Mouse (Mus musculus): Measurements from ENCODE around the gene Coq3. TPM values are rescaled to one million over a fixed set of nuclear protein-coding genes. Genes with fewer than 3 reads are reported as not detected.

Gene Coq3
- 13.0 and 17.9 TPM in 2 replicates for total RNA-seq (2014; rRNA removed)
- 3.6 and 4.1 TPM in 2 replicates for polyA plus RNA-seq (2012; rRNA removed)

DNA sequence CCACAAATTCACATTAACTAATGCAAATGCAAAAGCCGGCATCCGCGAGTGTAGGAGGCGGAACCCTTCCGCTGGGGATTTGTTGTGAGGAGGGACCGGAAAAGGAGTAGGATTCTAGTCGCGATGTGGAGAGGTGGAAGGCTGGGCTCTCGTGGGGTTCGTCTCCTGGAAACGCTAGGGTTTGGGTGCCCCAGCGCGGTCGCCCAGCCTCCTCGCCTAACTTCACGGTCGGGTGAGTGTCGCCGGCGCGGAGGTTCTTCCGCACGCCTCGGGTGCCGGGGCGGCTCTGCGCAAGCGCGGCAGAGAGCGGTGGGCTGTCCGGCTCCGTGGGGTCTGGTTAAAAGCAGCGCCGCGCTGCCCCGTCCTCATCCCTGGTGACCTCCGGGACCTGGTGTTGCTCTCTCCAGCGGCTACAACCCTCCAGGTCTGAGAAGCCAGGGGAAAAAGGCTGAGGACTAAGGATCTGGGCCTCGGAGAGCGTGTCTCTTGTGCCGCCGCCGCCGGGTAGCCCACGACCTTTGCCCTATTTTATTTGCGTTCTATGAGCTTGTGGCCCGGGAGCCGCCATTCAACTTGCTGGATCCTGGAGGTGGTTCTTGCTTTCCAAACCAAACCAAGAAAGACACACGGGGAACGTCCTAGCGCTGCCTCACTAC is at the start of gene Coq3:
TSS of gene Coq3 (plus strand) at position 109 of the 656 bp plus-strand sequence.
- peak within 1 kb of the TSS; percentile 94 for H3K4me3 ChIP-seq (ENCODE audit: insufficient read depth, low read depth, low read length)
- H3K27ac ChIP-seq (replicated peaks; ENCODE audit: insufficient read depth, low read depth, low read length): peak within 1 kb of the TSS; percentile 98
- under 1% methylated on average over 51 of the region's 51 CpGs for WGBS
- peak within 1 kb of the TSS; percentile 91 for H3K9ac ChIP-seq (ENCODE audit: low read depth, low read length)
- DNase-seq (ENCODE audit: extremely low read depth, low read depth, low spot score): peak; percentile 79
- TF ChIP-seq CTCF (IDR thresholded peaks at IDR 0.05; ENCODE audit: low read depth, low read length) (no peak), POLR2A (IDR thresholded peaks at IDR 0.05; ENCODE audit: extremely low read depth, insufficient read depth, low read length) (0 out of 2 replicates have a peak, but pooled peaks have one; percentile 54)
- H3K4me1 ChIP-seq (ENCODE audit: control insufficient read depth, insufficient read depth, low read length): peaks cover 2% of the 10 kb centered on the region; the same call in 1 of the 2 replicates
- H3K79me2 ChIP-seq (ENCODE audit: control insufficient read depth, insufficient read depth, low read length): peaks cover 5% of the 10 kb centered on the region; the same call in 1 of the 2 replicates
- H3K36me3 ChIP-seq (ENCODE audit: control insufficient read depth, insufficient read depth, low read length): peaks cover 8% of the 10 kb centered on the region
- H3K27me3 ChIP-seq (ENCODE audit: control insufficient read depth, insufficient read depth, low read length): no peaks in the 10 kb centered on the region

- H3K9ac ChIP-seq (ENCODE audit: low read depth, low read length): no peak overlapping the region
- no peaks in the 10 kb centered on the region for H3K27me3 ChIP-seq (ENCODE audit: control insufficient read depth, insufficient read depth, low read length)
- no peak for TF ChIP-seq POLR2A (IDR thresholded peaks at IDR 0.05; ENCODE audit: extremely low read depth, insufficient read depth, low read length)
- 0 out of 2 replicates have a peak, but pooled peaks have one; percentile 28 for TF ChIP-seq CTCF (IDR thresholded peaks at IDR 0.05; ENCODE audit: low read depth, low read length)
- no peak overlapping the region for H3K4me3 ChIP-seq (ENCODE audit: insufficient read depth, low read depth, low read length)
- H3K36me3 ChIP-seq (ENCODE audit: control insufficient read depth, insufficient read depth, low read length): peaks cover 23% of the 10 kb centered on the region
- DNase-seq (ENCODE audit: extremely low read depth, low read depth, low spot score): no peak
- no peaks in the 10 kb centered on the region for H3K4me1 ChIP-seq (ENCODE audit: control insufficient read depth, insufficient read depth, low read length)
- 96% methylated on average over 8 of the region's 8 CpGs for WGBS
- H3K27ac ChIP-seq (replicated peaks; ENCODE audit: insufficient read depth, low read depth, low read length): no peak overlapping the region
- H3K79me2 ChIP-seq (ENCODE audit: control insufficient read depth, insufficient read depth, low read length): no peaks in the 10 kb centered on the region
Measured at GRCm38 (mm10) chr4:21832844-21833243, 46.6 kb upstream of the Coq3 start.

- WGBS: under 1% methylated on average over 50 of the region's 50 CpGs
- peak within 1 kb of the TSS; percentile 83 for H3K9ac ChIP-seq (ENCODE audit: low read depth, low read length)
- H3K4me3 ChIP-seq (ENCODE audit: insufficient read depth, low read depth, low read length): peak within 1 kb of the TSS; percentile 82
- H3K4me1 ChIP-seq (ENCODE audit: control insufficient read depth, insufficient read depth, low read length): no peaks in the 10 kb centered on the region; the same call in 1 of the 2 replicates
- no peaks in the 10 kb centered on the region for H3K36me3 ChIP-seq (ENCODE audit: control insufficient read depth, insufficient read depth, low read length)
- TF ChIP-seq POLR2A (IDR thresholded peaks at IDR 0.05; ENCODE audit: extremely low read depth, insufficient read depth, low read length): 0 out of 2 replicates have a peak, but pooled peaks have one; percentile 3
- peak; percentile 80 for TF ChIP-seq CTCF (IDR thresholded peaks at IDR 0.05; ENCODE audit: low read depth, low read length)
- H3K27me3 ChIP-seq (ENCODE audit: control insufficient read depth, insufficient read depth, low read length): no peaks in the 10 kb centered on the region
- peak; percentile 95 for DNase-seq (ENCODE audit: extremely low read depth, low read depth, low spot score)
- peaks cover 15% of the 10 kb centered on the region; the same call in 1 of the 2 replicates for H3K79me2 ChIP-seq (ENCODE audit: control insufficient read depth, insufficient read depth, low read length)
- H3K27ac ChIP-seq (replicated peaks; ENCODE audit: insufficient read depth, low read depth, low read length): peak within 1 kb of the TSS; percentile 85
Measured at GRCm38 (mm10) chr4:21847481-21848286, 31.8 kb upstream of the Coq3 start, which contains the start of gene Pnisr. Gene Pnisr, plus strand, starts transcription at chr4:21847583.

GRCm38 (mm10) chr4:21848287-21848630 is 31.2 kb upstream of the Coq3 start:
- H3K27ac ChIP-seq (replicated peaks; ENCODE audit: insufficient read depth, low read depth, low read length): peak overlapping the region; percentile 85
- peak; percentile 68 for DNase-seq (ENCODE audit: extremely low read depth, low read depth, low spot score)
- no peaks in the 10 kb centered on the region; the same call in 1 of the 2 replicates for H3K4me1 ChIP-seq (ENCODE audit: control insufficient read depth, insufficient read depth, low read length)
- H3K79me2 ChIP-seq (ENCODE audit: control insufficient read depth, insufficient read depth, low read length): peaks cover 20% of the 10 kb centered on the region; the same call in 1 of the 2 replicates
- peak overlapping the region; percentile 82 for H3K4me3 ChIP-seq (ENCODE audit: insufficient read depth, low read depth, low read length)
- H3K36me3 ChIP-seq (ENCODE audit: control insufficient read depth, insufficient read depth, low read length): no peaks in the 10 kb centered on the region
- WGBS: under 1% methylated on average over 24 of the region's 24 CpGs
- TF ChIP-seq CTCF (IDR thresholded peaks at IDR 0.05; ENCODE audit: low read depth, low read length) (no peak), POLR2A (IDR thresholded peaks at IDR 0.05; ENCODE audit: extremely low read depth, insufficient read depth, low read length) (0 out of 2 replicates have a peak, but pooled peaks have one; percentile 14)
- no peaks in the 10 kb centered on the region for H3K27me3 ChIP-seq (ENCODE audit: control insufficient read depth, insufficient read depth, low read length)
- peak overlapping the region; percentile 83 for H3K9ac ChIP-seq (ENCODE audit: low read depth, low read length)

DNA sequence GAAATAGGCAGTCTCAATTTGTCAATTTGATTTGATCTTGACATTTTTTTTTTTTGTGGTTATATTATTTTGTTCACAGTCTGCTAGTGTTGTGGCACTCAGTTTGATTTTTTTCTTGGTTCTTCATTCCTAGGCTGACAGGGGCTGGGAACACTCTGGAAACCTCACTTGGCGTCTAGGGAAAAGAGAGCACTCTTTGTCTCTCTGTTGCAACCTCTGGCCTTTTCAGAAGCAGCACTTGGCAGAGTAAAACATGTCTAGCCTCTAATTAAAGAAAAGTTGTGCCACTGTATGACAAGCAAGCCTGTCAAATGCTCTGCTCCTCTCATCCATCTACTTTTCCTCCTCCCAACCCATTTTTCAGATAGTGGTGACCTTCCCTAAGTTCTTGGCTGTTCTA is 22.0 kb upstream of the Coq3 start:
- Histone ChIP-seq H3K36me3 (ENCODE audit: control insufficient read depth, insufficient read depth, low read length) (peaks cover 38% of the 10 kb centered on the region), H3K27me3 (ENCODE audit: control insufficient read depth, insufficient read depth, low read length) (no peaks in the 10 kb centered on the region), H3K9ac (ENCODE audit: low read depth, low read length) (no peak overlapping the region), H3K27ac (replicated peaks; ENCODE audit: insufficient read depth, low read depth, low read length) (no peak overlapping the region), H3K79me2 (ENCODE audit: control insufficient read depth, insufficient read depth, low read length) (peaks cover 16% of the 10 kb centered on the region; the same call in 1 of the 2 replicates), H3K4me3 (ENCODE audit: insufficient read depth, low read depth, low read length) (no peak overlapping the region), H3K4me1 (ENCODE audit: control insufficient read depth, insufficient read depth, low read length) (no peaks in the 10 kb centered on the region)
- peak; percentile 13 for DNase-seq (ENCODE audit: extremely low read depth, low read depth, low spot score)
- TF ChIP-seq CTCF (IDR thresholded peaks at IDR 0.05; ENCODE audit: low read depth, low read length): no peak
- TF ChIP-seq POLR2A (IDR thresholded peaks at IDR 0.05; ENCODE audit: extremely low read depth, insufficient read depth, low read length): no peak
- 33% methylated on average over 1 of the region's 1 CpGs for WGBS

Data from liver, adult 2 months (tissue).